Mouse (Mus musculus) adrenal gland, adult 8-10 months (tissue): ENCODE data around the gene Hps6. TPM values are rescaled to one million over a fixed set of nuclear protein-coding genes. Genes with fewer than 3 reads are reported as not detected.

ENCODE experiments used
- DNase-seq: peaks from one replicate; pipeline ENCODE4 v3.0.0; 2022
- total RNA-seq, 4 experiments: library from RNA; stranded (reverse); gene quantifications; 2 replicates each; pipeline ENCODE4 v1.2.4; 2022

Hps6 gene
- total RNA-seq, 4 experiments from 2014 or later, result 13.0 to 25.3 (median 19.9) TPM

DNA sequence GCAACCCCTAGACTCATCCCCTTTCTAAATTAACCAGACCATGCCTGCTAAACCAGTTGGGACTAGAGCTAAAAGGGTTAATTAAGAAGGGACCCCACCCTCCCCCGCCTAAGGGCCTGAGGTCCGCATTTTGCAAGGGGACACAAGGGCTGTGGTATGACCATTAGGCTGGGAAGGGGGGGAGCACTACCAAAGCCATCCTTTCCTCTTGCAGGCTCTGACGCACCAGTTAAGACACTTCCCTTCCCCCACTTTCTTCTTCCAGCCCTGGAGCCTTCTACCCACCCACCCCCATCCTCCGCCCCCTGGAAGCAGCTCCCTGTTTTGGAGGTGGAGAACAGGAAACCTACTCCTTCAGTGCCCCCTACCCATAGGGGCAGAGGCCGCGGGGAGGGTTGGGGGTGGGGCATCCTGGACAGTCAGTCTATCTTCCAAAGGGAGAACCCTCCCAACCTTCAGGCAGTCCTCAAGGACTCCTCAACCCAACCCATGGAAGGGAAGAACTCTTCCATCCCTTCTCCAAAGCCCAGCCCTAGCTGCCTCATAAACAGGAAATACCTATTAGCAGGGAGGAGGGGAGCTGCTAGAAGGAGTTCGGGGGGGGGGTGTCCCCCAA is 42.5 kb downstream of the Hps6 start:
- peak; percentile 68 for DNase-seq

DNA sequence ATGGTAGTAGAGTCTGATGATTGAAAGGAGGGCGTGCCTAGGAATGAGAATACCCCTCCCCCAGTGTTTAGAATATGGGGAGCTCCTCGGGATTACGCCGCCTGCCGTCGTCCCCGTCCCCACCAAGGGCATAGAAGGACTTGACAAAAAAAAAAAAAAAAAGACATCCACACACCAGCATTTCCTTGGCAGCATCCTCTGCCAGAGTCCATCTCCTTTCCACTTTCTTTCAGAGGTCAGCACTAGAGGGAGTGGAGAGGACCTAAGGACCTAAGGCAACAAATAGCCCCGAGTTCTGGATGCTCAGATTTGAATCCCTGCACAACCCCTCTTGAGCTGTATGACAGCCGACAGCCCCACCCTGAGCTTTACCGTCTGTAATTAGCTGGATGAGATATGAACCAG is 43.3 kb downstream of the Hps6 start:
- DNase-seq, result no peak

- no peak for DNase-seq
These were observed 44.1 kb downstream of the Hps6 start for GRCm38 (mm10) chr19:46047426-46047825.

GRCm38 (mm10) chr19:46049129-46049528 is 45.8 kb downstream of the Hps6 start:
- no peak for DNase-seq

DNA sequence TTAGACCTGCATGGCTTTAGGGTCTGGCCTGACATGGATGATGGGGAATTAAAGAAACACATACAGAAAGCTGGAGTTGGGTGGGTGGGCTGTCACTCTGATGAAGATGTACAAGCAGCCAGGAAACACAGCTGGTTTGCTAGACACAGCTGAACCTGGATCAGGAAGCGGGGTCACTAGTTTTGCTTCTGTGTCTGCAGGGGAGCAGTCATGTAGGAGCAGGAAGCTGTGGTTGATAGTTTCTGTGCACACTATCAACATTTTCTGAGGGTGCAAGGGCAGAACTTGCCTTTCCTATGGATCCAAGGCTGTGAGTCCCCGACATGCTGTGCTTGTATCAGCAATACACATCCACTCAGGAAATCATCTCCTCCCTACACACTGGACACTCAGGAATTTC is 47.2 kb downstream of the Hps6 start:
- no peak for DNase-seq

Other genes with a start within 250 kb of the Hps6 start
- gene Mgea5, start 219.7 kb upstream of the Hps6 start, total RNA-seq, result 10 to 100 TPM; 67.3 to 95.3 (median 84.0) TPM
- gene Kcnip2, start 187.4 kb upstream of the Hps6 start, total RNA-seq, result 1 to 10 TPM in 1 of 4 experiments, under 1 TPM in 3; 0.45 to 2.0 (median 0.61) TPM
- gene Armh3, start 5.0 kb upstream of the Hps6 start, total RNA-seq, result 10 to 100 TPM; 19.0 to 27.7 (median 20.8) TPM
- gene Pprc1, start 41.4 kb downstream of the Hps6 start, total RNA-seq, result 10 to 100 TPM; 27.8 to 37.8 (median 34.3) TPM
- gene Ldb1, start 41.7 kb downstream of the Hps6 start, total RNA-seq, result 100 to 1,000 TPM in 2 of 4 experiments, 10 to 100 TPM in 2; 55.5 to 115 (median 89.6) TPM
- gene Nolc1, start 72.4 kb downstream of the Hps6 start, total RNA-seq, result 10 to 100 TPM; 43.3 to 47.8 (median 45.5) TPM
- gene Elovl3, start 128.4 kb downstream of the Hps6 start, total RNA-seq, result 10 to 100 TPM in 2 of 4 experiments, under 1 TPM in 2; 0.28 to 43.1 (median 15.1) TPM
- gene Pitx3, start 144.8 kb downstream of the Hps6 start, total RNA-seq, result under 1 TPM in 2 of 4 experiments, not detected in 2; 0.17 to 0.35 TPM
- gene Gbf1, start 149.0 kb downstream of the Hps6 start, total RNA-seq, result 100 to 1,000 TPM in 1 of 4 experiments, 10 to 100 TPM in 3; 81.0 to 101 (median 85.3) TPM